Mouse (Mus musculus): ENCODE results near the gene Parl. TPM values are rescaled to one million over a fixed set of nuclear protein-coding genes. Genes with fewer than 3 reads are reported as not detected.

Gene Parl
- polyA plus RNA-seq, 2 experiments = 20.7 to 41.6 TPM

DNA sequence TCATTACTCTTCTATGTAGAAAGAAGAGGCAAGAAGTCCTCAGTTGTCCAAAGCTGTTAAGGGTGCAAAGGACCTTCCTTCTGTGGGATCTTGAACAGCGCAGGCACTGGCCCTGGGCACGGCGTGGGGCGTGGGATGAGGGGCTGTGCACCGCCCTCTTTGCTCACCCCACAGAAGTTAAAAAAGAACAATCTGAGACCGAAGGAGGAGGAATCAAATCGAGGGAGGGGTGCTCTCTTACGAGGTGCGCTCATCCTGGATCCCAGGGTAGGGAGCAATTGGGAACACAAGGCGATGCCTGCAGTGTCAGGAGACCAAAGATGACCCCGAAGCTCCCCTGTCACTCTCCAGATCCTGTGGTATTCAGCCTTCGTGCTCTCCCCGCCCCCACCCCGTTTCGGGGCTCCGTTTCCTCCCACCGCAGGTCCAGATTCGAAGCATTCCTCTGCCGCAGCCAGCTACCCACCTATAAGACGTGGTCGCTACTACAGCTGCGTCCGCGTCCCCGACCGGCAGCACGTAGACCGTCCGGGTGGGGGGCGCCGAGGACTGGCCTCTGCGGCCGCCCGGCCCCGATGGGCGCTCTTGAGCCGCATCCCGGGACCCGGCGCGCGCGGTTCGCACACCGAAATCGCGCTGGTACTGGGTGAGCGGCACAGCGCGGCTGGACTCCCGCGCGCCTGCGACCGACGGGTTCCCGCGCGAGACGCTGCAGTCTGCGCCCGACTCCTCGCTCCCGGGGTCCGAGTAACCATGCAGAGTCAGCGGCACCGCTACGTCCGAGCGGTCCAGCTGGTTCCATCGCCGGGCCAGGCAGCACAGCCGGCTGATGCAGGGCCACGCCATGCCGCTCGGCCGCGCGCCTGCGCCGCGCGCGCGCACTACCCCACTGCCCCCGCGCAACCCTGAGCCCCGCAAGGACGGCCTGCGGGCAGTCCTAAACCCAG, 61.4 kb downstream of the Parl start, which contains the start of gene Map6d1:
Gene Map6d1, minus strand, starts transcription at position 891 of the 947 bp plus-strand sequence.
- Histone ChIP-seq H3K9ac (replicated peaks) (no peak within 1 kb of the TSS), H3K27me3 (ENCODE audit: control insufficient read depth, insufficient read depth, low read length) (peaks cover 31% of the 10 kb centered on the region), H3K4me1 (replicated peaks; ENCODE audit: control insufficient read depth in 2 of 2, insufficient read depth in 2 of 2, low read length in 1 of 2) (no peaks in the 10 kb centered on the region), H3K27ac (no peak within 1 kb of the TSS), H3K4me3 (ENCODE audit: insufficient read depth in 1 of 2, low read depth in 2 of 2, low read length in 2 of 2) (peak within 1 kb of the TSS; percentile 46 to 55), H3K4me2 (ENCODE audit: low read depth) (peak within 1 kb of the TSS; percentile 70), H3K36me3 (replicated peaks; ENCODE audit: control insufficient read depth, insufficient read depth, low read depth) (no peaks in the 10 kb centered on the region), H3K9me3 (ENCODE audit: control insufficient read depth, low read length) (no peaks in the 10 kb centered on the region)
- TF ChIP-seq CTCF (IDR thresholded peaks at IDR 0.05; ENCODE audit: low read depth) (no peak), EP300 (IDR thresholded peaks at IDR 0.05; ENCODE audit: low read depth) (no peak)
- no peak for DNase-seq (ENCODE audit: low read depth in 3 of 3, low spot score in 3 of 3)
- ATAC-seq (ENCODE audit: insufficient read depth) = no peak
- WGBS (ENCODE audit: insufficient replicate concordance) = 2% methylated on average over 90 of the region's 90 CpGs

DNA sequence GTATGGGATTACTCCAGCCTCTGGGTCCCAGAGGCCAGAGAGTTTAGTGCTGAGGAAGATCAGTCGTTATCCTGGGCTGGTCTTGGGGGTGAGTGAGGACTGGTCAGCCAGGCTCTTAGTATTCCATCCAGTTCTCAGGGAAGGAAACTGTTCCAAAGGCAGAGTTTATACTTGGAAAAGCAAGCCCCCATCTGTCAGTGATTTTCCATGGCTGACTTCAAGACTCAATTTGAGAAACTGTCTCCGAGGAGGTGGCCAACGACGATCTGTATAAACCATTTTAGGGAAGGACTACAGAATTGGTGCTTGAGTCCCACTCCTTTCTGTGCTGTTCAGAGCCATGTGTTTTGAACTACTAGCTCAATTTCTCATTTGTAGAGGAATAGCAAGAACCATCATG, 63.5 kb downstream of the Parl start:
- Histone ChIP-seq H3K9me3 (ENCODE audit: control insufficient read depth, low read length) (no peaks in the 10 kb centered on the region), H3K4me2 (ENCODE audit: low read depth) (no peak overlapping the region), H3K27ac (no peak overlapping the region), H3K9ac (replicated peaks) (no peak overlapping the region), H3K4me1 (replicated peaks; ENCODE audit: control insufficient read depth in 2 of 2, insufficient read depth in 2 of 2, low read length in 1 of 2) (no peaks in the 10 kb centered on the region), H3K4me3 (ENCODE audit: insufficient read depth in 1 of 2, low read depth in 2 of 2, low read length in 2 of 2) (no peak overlapping the region), H3K36me3 (replicated peaks; ENCODE audit: control insufficient read depth, insufficient read depth, low read depth) (no peaks in the 10 kb centered on the region), H3K27me3 (ENCODE audit: control insufficient read depth, insufficient read depth, low read length) (peaks cover 31% of the 10 kb centered on the region)
- TF ChIP-seq CTCF (IDR thresholded peaks at IDR 0.05; ENCODE audit: low read depth) = no peak
- no peak for TF ChIP-seq EP300 (IDR thresholded peaks at IDR 0.05; ENCODE audit: low read depth)
- DNase-seq (ENCODE audit: low read depth in 3 of 3, low spot score in 3 of 3) (no peak), ATAC-seq (ENCODE audit: insufficient read depth) (no peak)
- 71% methylated on average over 4 of the region's 4 CpGs for WGBS (ENCODE audit: insufficient replicate concordance)

DNA sequence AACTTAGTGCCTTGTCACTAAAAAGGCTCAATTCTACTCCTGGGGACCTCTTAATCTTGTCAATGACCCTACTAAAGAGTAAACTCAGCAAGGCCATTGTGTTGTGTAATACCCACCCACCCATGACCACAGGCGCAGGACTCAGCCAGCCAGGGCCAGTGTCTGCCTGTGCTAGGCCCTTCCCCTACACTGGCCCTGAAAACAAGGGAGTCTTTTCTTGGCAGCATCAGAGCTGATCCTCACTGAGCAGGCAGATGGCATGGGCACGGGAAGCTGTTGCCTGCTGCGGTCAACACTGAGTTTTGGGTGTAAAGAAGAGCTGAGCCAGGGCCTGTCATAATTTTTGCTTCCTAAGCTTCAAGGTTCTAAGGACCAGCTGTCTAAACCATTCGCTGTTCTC, 64.8 kb downstream of the Parl start:
- TF ChIP-seq CTCF (IDR thresholded peaks at IDR 0.05; ENCODE audit: low read depth) = no peak
- TF ChIP-seq EP300 (IDR thresholded peaks at IDR 0.05; ENCODE audit: low read depth) = no peak
- no peaks in the 10 kb centered on the region for H3K4me1 ChIP-seq (replicated peaks; ENCODE audit: control insufficient read depth in 2 of 2, insufficient read depth in 2 of 2, low read length in 1 of 2)
- H3K4me3 ChIP-seq (ENCODE audit: insufficient read depth in 1 of 2, low read depth in 2 of 2, low read length in 2 of 2) = no peak overlapping the region
- DNase-seq (ENCODE audit: low read depth in 3 of 3, low spot score in 3 of 3) (no peak), ATAC-seq (ENCODE audit: insufficient read depth) (no peak)
- no peak overlapping the region for H3K4me2 ChIP-seq (ENCODE audit: low read depth)
- H3K27ac ChIP-seq = no peak overlapping the region
- H3K9me3 ChIP-seq (ENCODE audit: control insufficient read depth, low read length) = no peaks in the 10 kb centered on the region
- peaks cover 31% of the 10 kb centered on the region for H3K27me3 ChIP-seq (ENCODE audit: control insufficient read depth, insufficient read depth, low read length)
- H3K9ac ChIP-seq (replicated peaks) = no peak overlapping the region
- H3K36me3 ChIP-seq (replicated peaks; ENCODE audit: control insufficient read depth, insufficient read depth, low read depth) = no peaks in the 10 kb centered on the region
- 66% methylated on average over 4 of the region's 4 CpGs for WGBS (ENCODE audit: insufficient replicate concordance)

DNA sequence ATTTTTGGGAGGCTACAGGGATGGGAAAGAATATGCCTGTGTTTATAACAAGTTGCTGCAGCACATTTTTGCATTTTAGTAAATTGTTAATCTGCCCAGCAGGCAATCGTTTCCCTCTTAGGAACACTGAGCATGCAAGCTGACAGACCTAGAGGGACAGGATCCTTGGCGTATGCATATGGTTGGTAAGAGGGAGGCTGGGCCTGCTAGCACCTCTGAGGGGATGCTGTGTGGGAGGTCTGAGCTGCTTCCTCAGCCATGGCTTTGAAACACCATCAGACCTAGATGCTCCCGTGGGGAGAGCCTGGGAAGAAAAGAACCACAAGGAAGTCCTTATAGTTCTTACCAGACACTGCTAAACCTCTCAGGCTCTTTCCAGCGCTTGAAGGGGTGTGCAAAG, 67.8 kb downstream of the Parl start:
- Histone ChIP-seq H3K36me3 (replicated peaks; ENCODE audit: control insufficient read depth, insufficient read depth, low read depth) (peaks cover under 1% of the 10 kb centered on the region; the same call in 1 of the 2 replicates), H3K4me2 (ENCODE audit: low read depth) (no peak overlapping the region), H3K9ac (replicated peaks) (no peak overlapping the region), H3K27ac (no peak overlapping the region), H3K4me3 (ENCODE audit: insufficient read depth in 1 of 2, low read depth in 2 of 2, low read length in 2 of 2) (no peak overlapping the region), H3K4me1 (replicated peaks; ENCODE audit: control insufficient read depth in 2 of 2, insufficient read depth in 2 of 2, low read length in 1 of 2) (no peaks in the 10 kb centered on the region), H3K9me3 (ENCODE audit: control insufficient read depth, low read length) (no peaks in the 10 kb centered on the region), H3K27me3 (ENCODE audit: control insufficient read depth, insufficient read depth, low read length) (peaks cover 4% of the 10 kb centered on the region)
- DNase-seq (ENCODE audit: low read depth in 3 of 3, low spot score in 3 of 3) (no peak), ATAC-seq (ENCODE audit: insufficient read depth) (no peak)
- 46% methylated on average over 4 of the region's 4 CpGs for WGBS (ENCODE audit: insufficient replicate concordance)
- TF ChIP-seq CTCF (IDR thresholded peaks at IDR 0.05; ENCODE audit: low read depth) (no peak), EP300 (IDR thresholded peaks at IDR 0.05; ENCODE audit: low read depth) (no peak)

Other genes starting within 250 kb of the Parl start
- 1.2 and 1.6 TPM in 2 replicates for gene Klhl24, start 204.8 kb downstream of the Parl start, polyA plus RNA-seq (2012; rRNA removed)
- 2.9 and 3.7 TPM in 2 replicates for gene Klhl24, start 204.8 kb downstream of the Parl start, polyA plus RNA-seq (2014; fragmentation: Nextera tagmentation; extraction: Ambion mirVana)
- gene Yeats2, start 161.3 kb downstream of the Parl start, polyA plus RNA-seq (2012; rRNA removed) = 6.1 and 7.6 TPM in 2 replicates
- gene Yeats2, start 161.3 kb downstream of the Parl start, polyA plus RNA-seq (2014; fragmentation: Nextera tagmentation; extraction: Ambion mirVana) = 3.0 and 4.5 TPM in 2 replicates
- gene Map6d1, start 61.0 kb downstream of the Parl start, polyA plus RNA-seq (2012; rRNA removed) = 0.02 TPM in 2 replicates
- not detected in 2 replicates for gene Map6d1, start 61.0 kb downstream of the Parl start, polyA plus RNA-seq (2014; fragmentation: Nextera tagmentation; extraction: Ambion mirVana)
- gene Cyp2ab1, start 23.0 kb upstream of the Parl start, polyA plus RNA-seq (2012; rRNA removed) = not detected in 2 replicates
- not detected in 2 replicates for gene Cyp2ab1, start 23.0 kb upstream of the Parl start, polyA plus RNA-seq (2014; fragmentation: Nextera tagmentation; extraction: Ambion mirVana)
- gene Abcc5, start 124.0 kb upstream of the Parl start, polyA plus RNA-seq (2012; rRNA removed) = 22.8 and 26.2 TPM in 2 replicates
- 14.5 and 15.7 TPM in 2 replicates for gene Abcc5, start 124.0 kb upstream of the Parl start, polyA plus RNA-seq (2014; fragmentation: Nextera tagmentation; extraction: Ambion mirVana)
- gene Eif2b5, start 196.4 kb upstream of the Parl start, polyA plus RNA-seq (2012; rRNA removed) = 19.6 and 23.3 TPM in 2 replicates
- gene Eif2b5, start 196.4 kb upstream of the Parl start, polyA plus RNA-seq (2014; fragmentation: Nextera tagmentation; extraction: Ambion mirVana) = 39.0 and 44.1 TPM in 2 replicates
- gene Dvl3, start 214.6 kb upstream of the Parl start, polyA plus RNA-seq (2012; rRNA removed) = 7.3 and 8.8 TPM in 2 replicates
- 4.9 and 5.0 TPM in 2 replicates for gene Dvl3, start 214.6 kb upstream of the Parl start, polyA plus RNA-seq (2014; fragmentation: Nextera tagmentation; extraction: Ambion mirVana)
- gene Ap2m1, start 233.1 kb upstream of the Parl start, polyA plus RNA-seq (2012; rRNA removed) = 259 and 268 TPM in 2 replicates
- gene Ap2m1, start 233.1 kb upstream of the Parl start, polyA plus RNA-seq (2014; fragmentation: Nextera tagmentation; extraction: Ambion mirVana) = 364 and 392 TPM in 2 replicates
- gene Abcf3, start 246.2 kb upstream of the Parl start, polyA plus RNA-seq (2012; rRNA removed) = 14.3 and 15.0 TPM in 2 replicates
- gene Abcf3, start 246.2 kb upstream of the Parl start, polyA plus RNA-seq (2014; fragmentation: Nextera tagmentation; extraction: Ambion mirVana) = 19.5 and 24.4 TPM in 2 replicates